Mouse (Mus musculus) neutrophil, adult 5-6 weeks (primary cell): ENCODE data around the gene Sox2. TPM values are rescaled to one million over a fixed set of nuclear protein-coding genes. Genes with fewer than 3 reads are reported as not detected.

Experiments
- ATAC-seq: fragments of 151-379, 151-347 bp; 2 replicates; pipeline ENCODE4 v1.8.0; 2017; ENCODE audit warnings: mild to moderate bottlenecking, moderate TSS enrichment; ENCODE audit not compliant: insufficient number of reproducible peaks, poor library complexity, low FRiP score, severe bottlenecking; ENCODE audit errors: extremely low read depth
- total RNA-seq: library from RNA; stranded (forward); fragments of 200-1000 nt; gene quantifications from 2 replicates; pipeline ENCODE4 v1.2.3, GENCODE M21; 2017

Gene Sox2
- not detected in 2 replicates for total RNA-seq

DNA sequence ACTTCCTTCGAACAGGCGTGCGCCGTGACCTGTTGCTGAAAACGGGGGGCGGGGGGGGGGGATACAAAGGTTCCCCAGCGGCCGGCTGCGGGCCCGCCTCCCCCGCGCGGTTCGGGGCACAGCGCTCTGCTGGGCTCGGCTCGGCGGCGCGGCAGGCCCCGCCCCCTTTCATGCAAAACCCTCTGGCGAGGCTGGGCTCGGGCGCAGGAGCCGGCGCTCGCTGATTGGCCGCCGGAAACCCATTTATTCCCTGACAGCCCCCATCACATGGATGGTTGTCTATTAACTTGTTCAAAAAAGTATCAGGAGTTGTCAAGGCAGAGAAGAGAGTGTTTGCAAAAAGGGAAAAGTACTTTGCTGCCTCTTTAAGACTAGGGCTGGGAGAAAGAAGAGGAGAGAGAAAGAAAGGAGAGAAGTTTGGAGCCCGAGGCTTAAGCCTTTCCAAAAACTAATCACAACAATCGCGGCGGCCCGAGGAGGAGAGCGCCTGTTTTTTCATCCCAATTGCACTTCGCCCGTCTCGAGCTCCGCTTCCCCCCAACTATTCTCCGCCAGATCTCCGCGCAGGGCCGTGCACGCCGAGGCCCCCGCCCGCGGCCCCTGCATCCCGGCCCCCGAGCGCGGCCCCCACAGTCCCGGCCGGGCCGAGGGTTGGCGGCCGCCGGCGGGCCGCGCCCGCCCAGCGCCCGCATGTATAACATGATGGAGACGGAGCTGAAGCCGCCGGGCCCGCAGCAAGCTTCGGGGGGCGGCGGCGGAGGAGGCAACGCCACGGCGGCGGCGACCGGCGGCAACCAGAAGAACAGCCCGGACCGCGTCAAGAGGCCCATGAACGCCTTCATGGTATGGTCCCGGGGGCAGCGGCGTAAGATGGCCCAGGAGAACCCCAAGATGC, at the start of gene Sox2:
Sox2 (plus strand) TSS at position 680 of the 895 bp plus-strand sequence.
- no peak for ATAC-seq

DNA sequence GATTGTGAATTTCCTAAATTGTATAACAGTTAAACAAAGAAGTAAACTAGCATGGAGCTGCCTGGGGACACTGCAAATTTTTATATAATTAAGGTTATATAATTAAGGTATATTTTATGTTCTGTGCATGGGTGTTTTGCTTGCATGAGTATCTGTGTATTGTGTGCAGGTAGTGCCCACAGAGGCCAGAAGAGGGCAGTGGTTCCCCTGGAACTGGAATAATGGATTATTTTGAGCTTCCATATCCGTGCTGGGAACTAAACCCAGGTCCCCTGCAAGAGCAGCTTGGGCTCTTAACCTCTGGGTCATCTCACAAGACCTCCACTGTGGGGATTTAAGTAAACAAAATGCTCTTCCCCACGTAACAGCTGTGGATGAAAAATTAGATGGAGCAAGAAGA, 49.1 kb upstream of the Sox2 start:
- ATAC-seq: no peak

DNA sequence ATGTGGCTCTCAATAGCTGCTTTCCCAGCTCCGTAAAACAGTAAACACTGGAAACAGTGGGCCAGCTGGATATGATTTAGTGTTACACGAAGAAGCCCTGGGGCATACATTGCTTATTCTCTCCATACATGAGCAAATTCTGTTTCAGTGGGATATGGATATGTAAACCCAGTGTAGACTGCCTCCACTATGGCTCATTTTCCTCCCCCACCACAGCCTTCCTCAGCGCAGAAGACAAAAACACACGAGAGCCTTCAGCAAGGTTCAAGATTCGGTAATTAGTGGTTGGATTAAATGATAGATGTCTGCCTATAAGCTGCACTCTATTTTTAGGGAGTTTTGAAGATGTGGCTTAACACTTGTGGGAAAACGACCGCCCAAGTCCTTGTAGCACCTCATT, 36.1 kb upstream of the Sox2 start:
- ATAC-seq: no peak

DNA sequence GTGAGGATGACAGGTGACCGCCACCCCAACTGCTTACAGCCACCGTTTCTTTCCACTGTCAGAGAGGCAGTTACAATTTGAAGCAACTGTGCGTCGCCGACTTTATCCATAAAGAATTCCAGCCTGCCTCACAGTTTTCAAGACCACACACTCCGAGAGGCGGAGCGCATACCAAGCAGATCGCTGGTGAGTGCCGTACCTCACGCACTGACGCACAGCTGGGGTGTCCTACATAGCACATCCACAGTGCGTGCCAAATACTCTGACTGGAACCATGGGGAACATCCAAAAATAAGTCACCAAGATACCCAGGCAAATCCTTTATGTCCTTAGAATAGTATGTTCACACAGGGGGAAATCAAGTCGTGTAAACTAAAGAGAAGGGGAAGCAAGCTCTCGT, 34.7 kb upstream of the Sox2 start:
- no peak for ATAC-seq

DNA sequence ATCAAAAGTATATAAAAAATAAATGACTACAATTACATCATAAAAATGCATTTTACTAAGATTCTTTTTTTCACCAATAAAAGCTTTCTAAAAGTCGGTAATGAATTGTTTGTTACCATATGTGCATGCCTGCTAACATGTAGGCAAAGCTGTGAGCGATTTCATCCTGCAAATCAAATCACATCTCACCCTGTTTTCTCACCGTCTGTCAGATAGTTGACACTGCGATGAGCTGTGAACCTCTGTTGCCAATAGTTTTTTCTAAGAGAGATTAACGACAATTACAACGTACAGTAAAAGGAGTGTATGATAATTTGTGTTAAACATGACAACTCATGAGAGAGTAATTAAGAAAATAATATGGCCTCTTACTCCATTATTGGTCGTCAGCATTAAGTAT, 31.3 kb upstream of the Sox2 start:
- no peak for ATAC-seq

DNA sequence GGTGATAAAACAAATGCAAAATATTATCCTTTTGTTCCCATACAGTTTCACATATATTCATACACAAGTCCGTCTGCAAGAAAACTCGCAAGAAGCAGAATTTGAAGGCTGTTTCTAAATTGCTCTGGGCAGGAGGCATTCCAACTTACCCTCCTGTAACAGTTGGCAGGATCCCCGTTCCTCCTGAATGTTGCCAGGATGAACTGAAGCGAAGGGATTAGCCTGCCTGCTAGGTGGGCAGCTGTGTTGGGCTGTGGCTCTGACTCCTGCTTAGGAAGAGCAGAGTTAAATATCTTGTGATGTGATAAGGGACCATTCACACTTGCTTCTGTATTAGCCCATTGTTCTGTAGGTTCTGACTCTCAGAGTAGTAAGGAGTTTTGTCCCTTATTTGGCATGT, 30.1 kb upstream of the Sox2 start:
- ATAC-seq: no peak

DNA sequence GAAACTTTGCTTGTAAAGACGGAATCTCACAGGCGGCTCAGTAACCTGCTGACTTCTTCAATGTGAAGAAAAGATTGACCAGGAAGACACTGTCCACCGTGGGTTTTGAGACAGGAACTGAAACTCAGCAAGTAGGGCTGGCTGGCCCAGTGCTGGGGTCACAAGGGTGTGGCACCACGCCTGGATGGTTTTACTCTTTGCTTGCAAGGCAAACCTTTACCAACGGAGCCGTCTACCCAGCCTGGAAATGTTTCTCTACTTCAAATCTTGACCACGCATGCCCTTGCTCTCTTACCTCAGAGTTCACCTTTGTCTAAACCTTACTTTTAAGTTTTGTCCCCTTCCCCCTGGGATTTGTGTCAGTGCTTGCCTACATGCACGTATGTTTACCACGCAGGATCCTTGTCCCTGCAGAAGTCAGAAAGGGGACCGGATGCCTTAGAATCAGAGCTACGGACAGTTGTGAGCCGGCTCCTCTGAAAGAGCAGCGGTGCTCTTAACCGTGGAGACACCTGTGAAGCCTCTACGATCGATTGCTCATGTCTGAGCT, 25.4 kb upstream of the Sox2 start:
- no peak for ATAC-seq

DNA sequence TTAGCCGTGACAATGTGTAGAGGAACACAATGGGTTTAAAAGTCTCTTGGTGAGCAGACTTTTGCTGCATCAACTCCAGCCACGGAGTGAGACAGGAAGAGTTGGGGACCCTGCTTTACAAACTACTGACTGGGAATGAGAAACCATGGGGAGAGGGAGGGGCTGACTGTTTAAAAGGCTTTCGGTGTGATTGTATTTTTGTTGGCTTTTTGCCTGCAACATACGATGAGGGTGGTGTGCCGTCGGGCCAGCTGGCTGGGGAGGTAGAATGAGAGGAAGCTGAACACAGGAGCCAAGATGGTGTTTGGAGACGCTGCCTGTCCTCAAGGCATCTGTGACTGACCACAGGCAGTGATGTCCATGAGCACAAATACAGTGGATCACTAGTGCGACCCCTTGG, 23.7 kb upstream of the Sox2 start:
- ATAC-seq: no peak

DNA sequence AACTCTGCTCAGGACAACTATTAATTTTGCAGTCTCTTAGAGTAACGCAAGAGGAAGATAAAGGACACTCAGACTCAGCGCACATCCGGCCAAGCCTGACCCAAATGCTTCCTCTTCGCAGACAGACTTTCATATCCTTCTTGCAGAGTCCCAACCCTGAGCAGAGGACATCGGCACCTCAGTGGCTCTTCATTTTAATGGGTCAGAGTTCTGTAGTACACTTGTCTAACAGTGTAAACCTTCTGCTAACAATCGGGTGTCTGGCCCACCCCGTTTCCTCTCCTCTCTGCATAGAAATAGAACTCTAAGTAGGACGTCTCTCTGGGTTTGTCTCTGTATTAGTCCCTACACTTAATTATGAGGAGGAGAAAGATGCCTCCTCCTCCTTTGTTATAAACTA, 20.2 kb upstream of the Sox2 start:
- ATAC-seq: no peak

DNA sequence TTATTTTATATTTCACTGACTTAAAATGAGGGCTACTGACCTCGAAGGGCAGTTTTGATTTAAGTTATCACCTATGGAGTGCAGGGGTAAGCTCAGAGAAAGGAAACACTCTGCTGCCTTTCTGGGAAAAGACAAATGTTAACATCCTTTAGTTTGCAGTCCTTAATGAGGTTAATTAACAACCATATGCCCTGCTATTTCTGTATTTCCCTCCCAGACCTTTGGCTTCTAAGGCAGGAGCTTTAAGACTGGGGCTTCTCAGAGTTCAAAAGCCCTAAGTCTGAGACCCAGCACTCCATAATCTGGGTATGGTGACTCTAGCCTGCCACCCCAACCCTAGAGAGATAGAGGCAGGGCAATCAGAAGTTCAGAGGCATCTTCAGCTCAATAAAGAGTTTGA, 19.5 kb upstream of the Sox2 start:
- no peak for ATAC-seq

DNA sequence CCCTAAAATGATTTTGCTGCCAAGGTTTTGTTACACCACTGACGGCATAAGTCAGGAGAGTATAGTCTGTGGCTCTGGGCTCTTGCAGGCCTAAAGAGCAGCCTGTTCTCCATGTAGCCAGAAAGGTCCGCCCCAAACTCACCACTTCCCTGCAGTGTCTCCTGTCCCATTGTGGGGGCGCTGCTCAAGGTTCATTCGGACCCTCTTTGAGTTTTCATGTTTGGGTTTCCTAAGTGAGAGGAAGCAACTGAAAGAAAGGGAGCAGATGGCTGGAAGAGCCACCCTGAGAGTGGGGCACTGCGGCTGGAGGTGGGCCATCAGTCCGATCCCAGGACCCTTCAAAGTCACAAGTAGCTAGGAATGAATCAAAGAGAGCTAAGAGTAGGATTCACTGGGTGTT, 13.2 kb upstream of the Sox2 start:
- ATAC-seq: no peak

DNA sequence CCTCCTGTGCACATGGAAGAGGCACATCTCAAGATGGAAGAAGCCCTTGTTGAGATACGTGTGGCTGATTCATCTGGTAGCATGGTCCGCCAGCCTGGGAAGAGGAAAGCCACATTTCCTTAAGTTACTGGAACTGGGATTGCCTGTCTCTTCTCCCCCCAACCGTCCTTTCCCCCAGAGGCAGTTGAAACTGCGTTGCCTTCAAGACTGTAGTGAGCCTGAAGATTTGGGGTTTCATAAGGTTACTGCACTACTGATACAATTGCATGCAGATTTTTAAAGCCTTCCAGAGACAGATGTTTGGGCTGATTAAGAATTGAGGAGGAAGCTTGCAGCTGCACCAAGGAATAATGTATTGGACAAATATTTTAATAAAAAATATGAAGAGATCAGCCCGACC, 12.7 kb upstream of the Sox2 start:
- ATAC-seq: no peak

DNA sequence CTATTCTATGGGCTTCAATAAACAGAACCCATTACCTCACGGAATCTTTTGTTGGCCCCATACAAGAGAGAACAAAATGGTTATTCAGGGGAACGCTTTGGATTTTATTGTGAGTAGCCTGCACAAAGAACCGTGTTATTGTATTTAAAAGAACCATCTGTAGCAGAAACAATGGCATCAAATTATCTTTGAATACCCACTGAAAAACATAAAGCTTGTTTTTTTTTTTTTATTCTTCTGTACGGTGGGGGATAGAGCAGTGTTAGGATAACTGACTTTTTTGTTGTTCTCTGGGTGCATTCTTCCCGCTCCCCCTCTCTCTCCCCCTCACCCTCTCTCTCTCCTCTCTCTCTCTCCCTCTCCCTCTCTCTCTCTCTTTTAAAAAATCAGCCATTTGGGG, 12.3 kb upstream of the Sox2 start:
- ATAC-seq: no peak

DNA sequence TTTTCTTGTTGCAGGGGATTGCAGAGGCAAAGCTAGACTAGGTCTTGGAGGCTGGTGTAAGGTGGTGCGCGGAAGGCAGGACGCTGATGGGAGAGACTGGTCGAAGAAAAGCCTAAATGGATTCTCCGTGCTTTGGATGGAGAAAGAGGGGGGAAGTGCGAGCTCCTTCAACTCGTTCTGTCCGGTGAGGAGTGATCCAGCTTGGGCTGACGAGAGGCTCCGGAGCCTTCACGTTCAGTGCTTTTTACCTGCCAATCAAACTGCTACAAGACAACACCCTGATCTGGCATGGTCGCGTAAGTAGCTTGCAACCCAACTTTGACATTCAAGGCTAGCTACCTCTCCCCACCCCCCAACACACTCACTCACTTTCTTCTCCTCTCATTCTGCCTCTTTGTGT, 11.9 kb upstream of the Sox2 start:
- no peak for ATAC-seq

DNA sequence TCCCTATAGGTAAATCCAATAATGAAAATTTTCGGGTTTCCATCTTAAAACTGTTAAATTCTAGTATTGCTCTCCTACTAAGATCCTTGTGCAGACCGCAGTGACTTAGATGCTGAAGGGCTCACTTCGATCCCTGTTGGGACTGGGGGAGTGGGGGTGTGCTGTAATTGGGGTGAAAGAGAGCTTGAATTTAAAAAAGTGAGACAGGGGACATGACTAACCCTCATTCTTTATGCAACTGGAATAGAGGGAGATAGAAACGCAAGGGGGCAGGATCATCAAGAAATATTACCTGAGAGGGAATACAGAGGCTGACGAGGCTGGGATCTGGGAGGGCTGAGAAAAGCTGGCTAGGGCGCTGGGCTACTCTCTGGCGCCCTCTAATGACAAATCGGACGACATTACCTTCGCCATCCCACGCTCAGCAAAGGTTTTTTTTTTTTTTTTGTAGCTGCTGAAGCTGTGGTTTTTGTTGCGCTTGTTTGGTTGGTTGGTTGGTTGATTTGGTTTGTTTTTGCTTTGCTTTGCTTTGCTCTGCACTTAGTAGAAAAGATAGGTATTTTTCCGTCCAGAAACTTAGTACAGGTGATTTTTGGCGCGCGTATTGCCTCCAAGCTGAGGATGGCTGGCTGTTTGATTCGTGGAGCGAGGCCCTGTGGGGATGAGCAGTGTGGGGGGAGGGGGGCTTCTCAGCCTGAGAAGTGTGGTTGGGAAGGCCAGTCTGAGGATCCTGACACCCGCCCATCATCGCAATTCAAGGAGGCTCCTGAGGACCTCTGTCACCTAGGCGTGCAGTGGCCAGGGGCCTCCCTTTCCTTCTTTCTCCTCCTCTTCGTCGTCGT, 11.0 kb upstream of the Sox2 start:
- no peak for ATAC-seq

DNA sequence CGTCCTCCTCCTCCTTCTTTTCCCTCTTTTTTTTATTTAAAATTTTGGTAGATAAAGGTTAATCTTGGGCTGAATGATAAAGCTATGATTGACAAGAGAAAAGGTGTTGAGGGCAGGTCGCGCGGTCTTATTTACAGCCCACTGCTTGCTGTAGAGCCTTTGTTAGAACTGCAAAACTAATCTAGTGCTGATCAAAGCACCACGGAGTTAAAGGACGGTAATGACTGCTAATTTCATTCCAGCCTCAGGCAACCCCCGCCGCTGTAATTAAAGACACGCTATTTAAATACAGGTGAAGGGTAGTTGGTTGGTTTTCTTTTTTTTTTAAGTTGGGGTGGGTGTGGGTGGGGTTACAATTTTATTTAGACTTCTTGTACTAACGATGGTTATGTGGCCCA, 10.3 kb upstream of the Sox2 start:
- no peak for ATAC-seq

DNA sequence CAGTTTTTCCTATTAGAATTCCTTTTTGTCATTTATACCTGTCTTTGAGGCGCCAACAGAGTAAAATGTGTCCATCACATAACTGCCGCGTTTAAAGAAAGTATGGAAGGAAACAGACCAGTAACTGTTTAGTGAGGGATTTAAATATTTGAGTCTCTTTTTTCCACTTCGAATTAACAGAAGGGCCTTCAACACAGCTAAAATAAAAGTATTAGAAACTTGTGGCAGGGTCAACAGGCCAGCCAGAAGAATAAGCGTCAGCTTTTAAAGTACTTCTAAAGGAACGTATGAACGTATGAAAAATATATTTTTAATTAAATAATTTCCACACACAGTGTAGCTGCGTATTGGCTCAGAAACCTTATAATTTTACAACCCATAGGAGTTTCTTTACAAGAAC, 9.9 kb upstream of the Sox2 start:
- ATAC-seq: no peak

DNA sequence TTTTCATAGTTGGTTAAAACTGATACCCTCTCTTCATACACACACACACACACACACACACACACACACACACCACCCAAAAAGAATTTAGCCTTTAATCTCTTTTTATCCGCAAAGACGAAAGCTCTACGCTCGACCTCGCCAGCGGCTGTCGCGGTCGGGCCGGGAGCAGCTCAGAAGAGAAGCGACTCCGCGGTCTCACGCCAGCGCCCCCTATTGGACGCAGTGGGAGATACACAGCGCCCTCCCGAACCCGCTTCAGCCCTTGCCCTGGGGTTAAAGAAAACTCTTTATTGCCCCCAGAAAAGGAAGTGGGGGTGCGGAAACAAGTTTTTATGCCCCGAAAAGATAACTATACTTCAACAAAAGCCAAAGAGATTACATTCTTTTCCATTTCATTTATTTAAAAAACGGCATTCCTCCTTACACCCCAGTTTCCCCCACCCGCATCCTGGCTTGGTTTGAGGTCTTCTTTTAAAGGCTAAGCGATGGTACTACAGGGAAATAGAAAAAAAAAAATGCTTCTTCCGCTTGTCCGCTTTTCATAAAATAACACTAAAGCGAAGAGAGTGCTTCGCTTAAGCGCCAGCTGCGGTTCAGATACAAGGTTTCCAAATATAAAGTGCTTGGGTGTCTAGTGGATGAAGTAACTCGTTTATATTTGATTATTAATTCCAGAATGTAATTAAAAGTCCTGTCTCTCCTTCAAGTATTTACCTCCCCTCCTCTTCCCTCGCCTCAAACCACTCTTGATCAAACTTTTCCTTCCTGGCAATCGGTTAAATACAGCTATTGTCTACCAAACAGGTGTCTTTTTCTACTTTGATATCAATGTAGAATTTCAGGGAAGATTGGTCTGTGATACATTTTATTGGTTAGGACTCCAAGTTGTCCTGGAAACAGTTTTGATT, 9.3 kb upstream of the Sox2 start:
- ATAC-seq: no peak
